Mouse (Mus musculus) monocyte, adult 2 months (primary cell): ENCODE data around the gene Gm813.
"Not testable (repeated sequence)": the region's sequence is repeated elsewhere in the genome, so short reads cannot be mapped to it uniquely, and the experiment has no call there.

Source experiments
- DNase-seq, 2 experiments: peaks; one replicate each; pipeline ENCODE4 v3.0.0; 2022; ENCODE audit warnings: low spot score in 2 of 2, low read depth in 1 of 2

Gm813 gene

DNA sequence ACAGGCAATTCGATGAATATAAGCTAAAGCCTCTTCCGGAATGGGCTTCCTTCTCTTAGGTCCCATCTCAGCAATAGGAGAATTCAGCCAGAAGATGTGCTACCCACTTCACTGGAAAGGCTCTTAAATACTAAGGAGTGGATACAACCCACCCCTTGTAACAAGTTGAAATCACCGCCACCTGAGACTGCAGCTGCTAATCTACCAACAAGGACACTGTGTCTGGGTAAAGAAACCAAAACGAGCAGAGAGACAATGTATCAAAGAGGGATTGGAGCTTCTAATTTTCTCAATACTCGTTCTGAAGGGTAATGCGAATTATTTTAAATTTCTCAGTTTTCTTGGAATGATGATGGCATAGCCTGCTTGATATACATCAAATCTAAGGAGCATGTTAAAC is at the start of gene Gm813:
Gene Gm813 (minus strand): TSS at position 101 of the 400 bp plus-strand sequence.
- no peak for DNase-seq

DNA sequence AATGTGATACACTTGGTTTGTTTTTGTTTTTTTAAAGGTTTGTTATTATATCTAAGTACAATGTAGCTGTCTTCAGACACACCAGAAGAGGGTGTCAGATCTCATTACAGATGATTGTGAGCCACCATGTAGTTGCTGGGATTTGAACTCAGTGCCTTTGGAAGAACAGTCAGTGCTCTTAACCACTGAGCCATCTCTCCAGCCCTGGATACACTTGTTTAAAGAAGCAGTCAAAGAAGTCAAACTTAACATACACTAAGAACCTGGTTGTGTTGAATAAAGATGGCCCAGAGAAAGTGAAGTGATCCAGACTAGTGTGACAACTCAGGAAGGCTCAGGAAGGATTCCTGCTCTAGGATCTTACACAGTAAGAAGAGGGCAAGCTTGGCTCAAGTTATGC is 48.4 kb upstream of the Gm813 start:
- not testable (repeated sequence) for DNase-seq

DNA sequence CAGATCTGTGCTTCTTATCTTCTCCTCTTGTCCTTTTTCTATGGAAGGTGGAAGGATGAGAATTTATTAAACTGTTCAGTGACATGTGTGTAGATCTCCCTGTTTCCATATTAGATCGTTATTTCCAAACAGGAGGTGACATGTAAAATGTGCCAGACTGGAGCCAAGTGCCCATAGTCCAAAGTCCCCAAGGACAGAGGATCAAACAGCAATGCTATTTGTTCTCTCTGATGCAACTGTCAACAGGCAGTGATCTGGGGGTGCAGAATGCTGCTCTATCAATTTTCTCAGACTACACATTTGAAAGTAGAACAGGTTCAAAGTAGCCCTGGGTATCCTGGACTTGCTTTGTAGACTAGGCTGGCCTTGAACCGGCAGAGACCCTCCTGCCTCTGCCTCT is 47.0 kb upstream of the Gm813 start:
- DNase-seq, result no peak

DNA sequence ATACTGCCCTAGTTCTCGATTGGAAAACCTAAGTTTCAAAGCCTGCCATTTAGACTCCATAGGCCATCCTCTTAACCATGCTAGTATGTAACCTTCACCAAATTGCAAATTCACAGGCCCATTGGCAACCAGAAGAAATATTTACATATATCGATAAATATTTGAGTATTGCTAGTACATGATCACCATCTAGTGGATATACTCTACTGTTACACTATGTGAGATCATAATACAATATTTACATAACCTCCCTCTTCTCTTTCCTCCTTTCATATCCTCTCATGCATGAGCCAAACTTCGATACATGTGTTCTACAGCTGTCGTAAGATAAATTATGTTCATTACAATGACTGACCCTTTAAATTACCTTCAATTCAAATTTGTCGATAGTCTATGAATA is 46.2 kb upstream of the Gm813 start:
- DNase-seq, result no peak

DNA sequence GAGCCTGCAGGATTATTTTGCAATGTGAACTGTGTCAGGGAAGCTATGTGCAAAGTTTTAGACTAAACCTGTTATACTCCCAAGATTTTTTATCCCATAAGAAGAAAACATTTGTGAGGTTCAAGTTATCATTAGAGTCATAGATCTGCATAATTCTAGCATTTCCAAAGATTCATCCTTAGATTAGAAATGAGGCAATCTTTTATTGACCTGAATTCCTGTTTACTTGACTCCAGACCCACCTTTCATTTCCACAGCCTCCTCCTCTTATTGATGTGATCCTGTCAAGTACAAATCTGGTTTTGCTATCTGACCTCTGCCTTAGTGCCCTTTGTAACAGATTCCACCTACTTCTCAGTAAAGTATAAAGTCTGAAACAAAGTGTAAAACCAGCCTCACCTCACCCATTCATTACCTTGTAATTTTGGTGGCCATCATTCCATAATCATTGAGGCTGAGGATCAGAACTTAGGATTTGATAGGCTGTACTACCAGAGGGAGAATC is 45.6 kb upstream of the Gm813 start:
- no peak for DNase-seq

DNA sequence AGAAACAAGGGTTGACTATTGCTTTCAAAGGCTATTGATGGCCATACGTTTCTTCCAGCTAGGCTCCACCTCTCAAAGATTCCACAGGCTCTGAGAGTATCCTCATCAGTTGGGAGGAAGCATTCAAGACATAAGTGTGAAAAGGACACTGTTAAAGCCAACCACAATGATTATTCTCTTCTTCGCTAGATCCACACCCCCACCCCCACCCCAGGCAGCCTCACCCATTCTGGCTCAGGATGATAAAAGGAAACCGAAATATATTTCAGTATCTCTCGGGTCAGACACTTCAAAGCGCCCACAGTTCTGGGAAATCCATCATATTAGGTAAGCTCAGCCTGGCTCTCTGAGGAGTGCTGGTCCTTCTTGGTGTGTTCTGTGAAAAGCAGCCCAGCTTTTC is 45.0 kb upstream of the Gm813 start:
- no peak for DNase-seq

DNA sequence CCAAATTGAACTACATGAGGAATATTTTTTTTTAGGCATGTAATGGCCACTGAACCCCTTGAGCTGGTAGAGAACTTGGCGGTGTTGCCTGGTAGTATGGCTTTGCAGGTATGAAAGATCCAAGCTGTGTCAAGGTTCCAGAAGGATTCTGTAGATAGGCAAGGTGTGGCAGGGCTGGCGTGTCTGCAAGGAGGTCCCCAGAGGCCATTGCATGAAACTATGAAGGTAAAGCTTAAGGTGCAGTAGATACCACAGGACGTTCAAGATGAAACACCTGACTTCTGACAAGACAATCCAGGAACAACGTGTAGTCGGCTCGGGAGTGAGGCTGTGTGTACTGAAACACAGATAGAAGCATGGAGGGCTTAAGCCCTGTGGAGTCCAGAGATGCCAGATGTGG is 41.9 kb upstream of the Gm813 start:
- no peak for DNase-seq

DNA sequence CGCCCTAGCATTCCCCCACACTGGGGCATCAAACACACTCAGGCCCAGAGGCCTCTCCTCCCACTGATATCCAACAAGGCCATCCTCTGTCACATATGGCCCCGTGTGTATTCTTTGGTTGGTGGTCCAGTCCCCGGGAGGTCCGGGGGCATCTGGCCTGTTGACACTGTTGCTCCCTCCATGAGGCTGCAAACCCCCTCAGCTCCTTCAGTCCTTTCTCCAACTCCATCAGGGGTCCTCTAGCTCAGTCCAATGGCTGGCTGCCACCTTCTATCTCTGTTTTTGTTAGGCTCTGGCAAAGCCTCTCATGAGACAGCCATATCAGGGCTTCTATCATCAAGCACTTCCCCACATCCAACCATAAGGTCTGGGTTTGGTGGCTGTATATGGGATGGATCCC is 39.7 kb upstream of the Gm813 start:
- DNase-seq, result no peak

DNA sequence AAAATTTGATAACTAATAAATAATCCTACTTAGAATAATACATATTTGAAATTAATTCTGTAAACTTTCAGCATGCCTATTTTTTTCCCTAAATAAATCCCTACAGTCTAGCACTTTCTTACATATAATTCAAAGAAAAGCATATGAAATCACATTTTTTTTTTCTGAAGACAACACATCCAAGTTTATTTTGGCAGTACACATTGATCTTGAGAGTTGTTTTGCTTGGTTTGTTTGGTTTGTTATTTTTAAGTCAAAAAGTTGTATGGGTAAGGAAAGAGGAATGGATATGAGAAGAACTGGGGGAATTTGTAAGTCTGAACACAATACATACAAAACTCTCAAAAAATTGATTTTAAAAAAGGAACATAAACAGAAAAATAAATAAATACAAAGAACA is 39.0 kb upstream of the Gm813 start:
- DNase-seq, result no peak

DNA sequence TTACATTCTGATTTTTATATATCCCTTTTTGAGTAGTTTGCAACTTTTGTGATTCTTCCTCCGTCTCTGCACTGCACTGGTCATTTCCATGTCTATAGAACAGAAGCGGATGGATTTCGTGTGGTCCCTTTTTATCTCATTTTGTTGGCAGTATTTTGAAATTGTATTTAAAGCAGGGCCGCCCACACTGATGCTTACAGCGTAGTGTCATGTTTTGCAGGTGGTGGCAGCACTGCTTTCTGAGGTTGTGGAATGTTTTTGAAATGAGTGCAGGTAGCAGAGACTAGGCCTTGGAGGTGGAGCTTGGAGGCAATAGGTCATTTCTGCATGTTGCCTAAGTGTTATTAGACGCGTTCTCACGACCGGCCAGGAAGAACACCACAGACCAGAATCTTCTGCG is 33.2 kb upstream of the Gm813 start:
- DNase-seq, result no peak

DNA sequence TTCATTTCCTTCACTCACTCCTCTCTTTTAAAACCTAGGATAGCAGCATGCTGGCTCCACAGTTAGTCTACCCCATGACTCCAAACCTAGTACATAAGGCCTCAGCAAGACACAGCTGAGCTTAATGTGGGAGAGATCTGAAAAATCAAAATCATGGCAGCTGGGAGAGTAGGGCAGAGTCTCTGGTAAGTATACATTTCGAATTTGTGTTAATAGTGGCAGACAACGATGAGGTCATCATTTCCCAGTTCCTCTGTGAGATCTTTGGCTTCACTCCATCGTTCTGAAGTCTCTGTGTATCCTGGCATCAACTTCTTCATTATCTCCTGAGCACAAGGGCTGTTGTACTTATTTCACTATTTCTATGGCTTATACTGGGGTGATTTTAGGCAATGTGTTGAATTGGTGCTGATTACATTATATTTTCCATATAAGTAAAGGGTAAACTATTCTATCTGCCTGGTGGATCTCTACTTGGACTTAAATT is 22.0 kb upstream of the Gm813 start, which contains the start of gene E330017A01Rik:
Gene E330017A01Rik (minus strand): TSS at position 51 of the 487 bp plus-strand sequence.
- DNase-seq, result no peak

DNA sequence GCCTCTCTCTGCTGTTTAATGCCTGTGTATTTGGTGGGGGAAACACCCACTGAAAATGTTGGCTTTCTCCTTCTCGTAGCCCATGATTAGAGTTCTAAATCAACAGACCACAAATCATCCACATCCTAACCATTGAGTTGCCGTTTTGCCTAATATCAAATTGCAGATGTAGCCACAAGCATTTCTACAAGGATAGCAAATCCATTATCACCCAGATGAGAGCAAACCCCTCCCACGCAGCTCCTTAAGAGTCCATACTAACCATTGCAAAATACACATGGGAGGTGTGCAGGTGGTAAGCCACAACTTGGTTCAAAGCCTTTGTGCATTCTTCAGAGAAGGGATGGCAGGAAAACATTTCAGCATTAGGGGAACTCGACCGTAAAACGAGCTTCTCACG is 21.2 kb upstream of the Gm813 start:
- DNase-seq, result no peak

DNA sequence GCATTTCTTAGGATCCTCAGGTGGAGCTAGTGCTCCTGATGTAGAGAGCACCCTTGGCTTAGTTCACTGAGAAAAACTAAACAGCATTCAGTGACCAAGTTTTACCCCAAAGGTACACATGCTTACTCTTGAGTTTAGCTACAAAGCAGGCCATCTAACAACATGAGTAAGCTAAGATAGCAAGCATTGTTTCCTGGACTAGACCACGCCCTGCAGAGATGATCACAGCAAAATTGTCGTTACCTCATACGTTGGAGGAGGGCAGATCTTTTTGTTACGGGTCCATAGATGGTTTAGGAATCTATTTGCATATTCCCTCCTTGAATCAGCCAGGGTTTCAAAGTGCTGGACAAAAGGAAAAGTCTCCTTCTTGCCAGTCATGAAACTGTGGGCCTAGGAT is 20.7 kb upstream of the Gm813 start:
- no peak for DNase-seq

DNA sequence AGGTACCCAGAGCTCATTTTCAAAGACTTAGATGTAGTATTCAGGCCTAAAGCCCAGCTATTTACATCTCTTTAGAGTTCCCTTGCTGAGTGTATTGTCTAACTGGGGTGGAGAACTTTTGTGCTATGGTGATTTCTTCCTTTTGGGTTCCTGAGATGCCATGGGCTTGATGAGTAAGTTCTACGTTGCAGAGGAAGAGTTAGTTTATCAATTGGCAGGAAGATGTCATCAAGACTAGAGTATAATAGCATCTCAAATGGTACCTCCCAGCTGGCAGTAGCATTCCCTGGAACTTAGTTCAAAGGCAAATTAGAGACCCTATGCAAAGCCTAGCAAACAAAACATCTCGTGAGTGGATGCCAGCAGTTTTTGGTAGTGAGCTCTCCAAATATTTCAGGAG is 19.1 kb upstream of the Gm813 start:
- no peak for DNase-seq

DNA sequence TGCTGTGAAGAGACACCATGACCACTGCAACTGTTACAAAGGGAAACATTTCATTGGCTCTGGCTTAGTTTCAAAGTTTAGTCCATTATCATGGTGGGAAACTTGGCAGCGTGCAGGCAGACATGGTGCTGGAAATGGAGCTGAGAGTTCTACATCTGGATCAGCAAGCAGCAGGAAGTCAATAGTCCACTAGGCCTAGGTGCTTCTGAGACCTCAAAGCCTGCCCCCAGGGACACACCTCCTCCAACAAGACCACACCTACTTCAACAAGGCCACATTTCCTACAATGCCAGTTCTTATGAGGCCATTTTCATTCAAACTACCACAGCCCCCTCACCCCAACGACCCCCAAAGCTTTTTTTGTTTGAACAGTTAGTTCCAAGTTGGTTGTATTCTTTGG is 13.0 kb upstream of the Gm813 start:
- no peak for DNase-seq

DNA sequence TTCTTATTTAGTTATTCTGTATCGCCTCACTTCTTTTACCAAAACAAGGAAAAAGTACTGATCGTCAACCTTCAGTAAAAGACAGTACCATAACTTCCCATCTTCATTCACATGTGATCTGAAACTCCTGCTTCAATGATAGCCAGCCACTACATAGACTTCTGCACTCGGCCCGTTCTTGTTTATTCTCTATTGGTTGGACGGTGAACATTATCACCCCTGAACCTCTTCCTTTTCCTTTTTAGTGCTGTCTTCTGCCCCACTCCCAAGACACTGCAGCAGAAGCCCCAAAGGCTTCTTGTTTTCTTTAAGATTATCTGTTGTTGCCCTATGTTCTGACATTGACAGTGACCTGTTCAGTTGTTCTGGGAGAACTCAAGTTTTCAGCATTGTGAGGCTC is 12.2 kb upstream of the Gm813 start:
- DNase-seq, result no peak

DNA sequence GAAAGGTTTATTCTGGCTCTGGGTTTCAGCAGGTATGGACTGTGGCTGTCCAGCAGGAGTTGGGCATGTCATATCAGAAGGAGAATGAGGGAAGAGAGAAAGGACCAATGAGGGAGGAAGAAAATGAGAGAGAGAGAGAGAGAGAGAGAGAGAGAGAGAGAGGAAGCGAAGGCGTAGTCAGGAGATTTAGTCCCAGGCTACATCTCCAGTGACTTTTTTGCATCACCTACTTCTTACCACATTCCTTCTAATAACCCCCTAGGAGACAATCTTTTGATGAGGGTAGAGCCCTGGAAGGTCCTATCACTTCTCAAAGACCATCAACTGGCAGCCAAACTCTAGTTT is 11.5 kb upstream of the Gm813 start:
- no peak for DNase-seq

DNA sequence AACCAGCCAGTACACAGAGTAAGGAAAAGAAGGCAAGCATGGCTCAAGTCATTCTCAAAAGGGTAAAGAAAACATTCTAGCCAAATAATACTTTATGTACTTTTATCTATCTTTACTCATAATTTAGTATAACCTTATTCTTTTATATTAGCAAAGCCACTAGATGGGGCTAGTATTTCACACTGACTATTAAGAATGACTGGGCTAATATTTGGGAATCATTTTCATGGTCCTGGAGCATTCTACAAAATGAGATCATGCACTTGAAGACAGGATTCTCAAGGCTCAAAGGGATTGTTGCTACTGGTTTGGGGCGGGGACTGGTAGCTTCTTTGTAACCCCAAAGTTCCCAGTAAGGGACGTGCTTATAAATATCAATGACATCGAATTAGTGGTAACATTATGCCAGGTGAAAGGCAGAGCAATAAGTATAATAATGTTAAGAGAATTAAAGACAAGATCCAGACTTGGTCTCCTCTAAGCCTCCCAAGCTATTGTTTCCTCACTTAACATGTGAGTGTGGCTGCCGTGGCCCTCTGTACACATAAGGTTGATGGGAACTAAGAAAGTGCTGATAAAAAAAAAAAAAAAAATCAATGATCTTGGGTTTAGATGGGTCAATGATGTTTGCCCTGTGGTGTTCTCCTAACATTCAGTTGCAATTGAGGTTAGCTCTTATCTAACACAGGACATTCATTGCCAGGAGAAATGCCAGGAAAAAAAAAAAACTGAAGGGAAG is 11.0 kb upstream of the Gm813 start:
- DNase-seq, result no peak

DNA sequence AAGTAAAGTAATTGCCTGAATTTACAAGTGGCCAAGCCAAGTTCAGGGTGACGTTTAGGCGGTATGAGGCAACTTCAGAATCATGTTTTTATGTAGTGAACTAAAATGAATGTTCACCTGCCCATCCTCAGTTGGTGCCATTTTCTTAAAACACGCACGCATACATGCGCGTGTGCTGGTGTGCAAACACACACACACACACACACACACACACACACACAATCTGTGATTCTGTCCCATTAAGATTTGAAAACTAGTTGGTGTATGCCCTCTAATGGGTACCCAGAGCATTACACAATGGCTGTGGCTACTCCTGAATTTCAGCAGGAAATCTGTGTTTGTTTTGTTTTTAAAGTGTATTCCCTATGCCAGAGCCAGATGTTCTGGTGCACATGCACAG is 7.2 kb upstream of the Gm813 start:
- no peak for DNase-seq

DNA sequence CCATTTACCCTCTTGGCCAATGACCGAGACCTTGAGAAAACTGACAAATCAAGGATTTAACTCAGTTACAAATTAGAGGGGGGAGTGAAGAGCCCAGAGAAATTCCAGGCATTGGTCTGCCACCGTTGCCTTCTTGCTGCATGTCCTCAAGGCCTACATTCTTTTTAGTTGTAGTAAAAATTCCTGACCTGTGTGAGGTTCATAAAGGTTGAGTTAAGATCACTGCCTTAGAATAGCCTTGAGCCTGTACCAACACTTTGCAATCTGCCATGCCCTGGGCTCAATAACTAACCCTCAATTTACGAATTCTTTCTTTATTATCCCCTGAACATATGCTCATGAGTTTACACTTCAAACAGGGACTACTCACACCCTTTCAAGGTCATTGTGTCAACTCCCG is 6.3 kb upstream of the Gm813 start:
- no peak for DNase-seq

DNA sequence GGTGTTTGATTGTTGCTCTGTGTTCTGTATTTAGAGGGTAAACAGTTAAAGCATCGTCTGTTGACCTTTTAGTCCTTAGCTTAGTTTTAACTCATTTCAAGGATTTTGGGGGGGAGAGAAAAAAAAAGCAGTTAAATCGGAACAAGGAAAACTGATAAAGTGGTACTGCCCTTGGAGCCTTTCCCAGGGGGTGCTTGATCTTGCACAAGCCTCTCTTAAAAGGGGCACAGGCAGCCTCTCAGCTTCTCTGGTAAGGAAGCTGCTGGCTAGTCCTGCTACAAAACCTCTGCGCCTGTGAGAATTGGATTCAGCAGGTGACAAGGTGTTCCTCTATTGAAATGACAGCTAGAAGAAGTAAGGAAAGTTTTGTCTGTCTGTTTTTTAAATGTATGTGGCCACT is 5.6 kb upstream of the Gm813 start:
- no peak for DNase-seq

DNA sequence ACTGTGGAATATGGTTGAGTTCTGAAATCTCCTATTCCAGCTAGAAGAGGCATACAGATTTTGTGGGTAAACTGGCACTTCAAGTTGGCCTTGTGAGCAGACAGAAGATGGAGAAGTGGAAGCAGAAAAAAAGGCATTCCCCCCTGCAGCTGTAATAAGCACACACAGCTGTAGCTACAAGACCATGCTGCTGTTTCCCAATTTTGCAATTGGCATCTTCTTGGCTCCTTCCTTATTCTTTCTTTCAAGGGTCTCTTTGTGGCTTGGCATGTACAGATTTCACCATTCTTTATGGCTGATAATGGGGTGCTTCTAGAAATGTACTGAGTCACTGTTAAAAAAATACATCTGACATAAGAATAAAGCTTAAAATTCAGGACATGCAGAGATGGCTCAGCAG is 568 bp upstream of the Gm813 start:
- DNase-seq, result no peak

DNA sequence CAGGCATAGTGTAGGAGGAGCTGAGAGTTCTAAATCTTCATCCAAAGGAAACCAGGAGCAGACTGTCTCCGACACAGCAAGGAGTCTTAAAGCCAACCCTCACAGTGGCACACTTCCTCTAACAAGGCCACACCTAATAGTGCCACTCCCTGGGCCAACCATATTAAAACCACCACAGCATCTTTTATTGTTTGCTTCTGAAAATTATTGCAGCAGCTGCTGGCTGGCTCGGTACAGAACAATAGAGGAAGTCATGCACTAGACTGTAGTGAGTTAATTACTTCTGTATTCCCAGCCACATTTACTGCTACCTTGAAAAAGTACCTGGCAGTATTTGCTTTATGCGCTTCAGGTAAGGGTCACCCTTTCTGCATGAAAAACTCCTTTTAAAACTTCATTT is 3.8 kb downstream of the Gm813 start:
- no peak for DNase-seq
